Mouse (Mus musculus): Measurements from ENCODE around the gene Ccdc9.
A peak's percentile ranks its signal among the peaks of the same experiment; 100 is the strongest.
"Not testable (repeated sequence)": the region's sequence is repeated elsewhere in the genome, so short reads cannot be mapped to it uniquely, and the experiment has no call there.

Gene Ccdc9

GRCm38 (mm10) chr7:16266593-16266992 is 20.0 kb downstream of the Ccdc9 start:
- DNase-seq: not testable (repeated sequence)

GRCm38 (mm10) chr7:16265856-16266255 is 20.7 kb downstream of the Ccdc9 start:
- DNase-seq: no peak

GRCm38 (mm10) chr7:16263843-16264242 is 22.8 kb downstream of the Ccdc9 start:
- no peak for DNase-seq

GRCm38 (mm10) chr7:16263015-16263787 is 23.4 kb downstream of the Ccdc9 start:
- DNase-seq: peak; percentile 84

- no peak for DNase-seq
Measured at GRCm38 (mm10) chr7:16261097-16261496, 25.5 kb downstream of the Ccdc9 start.

- no peak for DNase-seq
Measured at GRCm38 (mm10) chr7:16259110-16259590, 27.4 kb downstream of the Ccdc9 start, which contains the start of gene C5ar1. Gene C5ar1 (minus strand): TSS chr7:16259540.

- DNase-seq: no peak
Measured at GRCm38 (mm10) chr7:16257830-16258229, 28.8 kb downstream of the Ccdc9 start.

- DNase-seq: not testable (repeated sequence)
Measured at GRCm38 (mm10) chr7:16255963-16256362, 30.6 kb downstream of the Ccdc9 start.

GRCm38 (mm10) chr7:16254195-16254594 is 32.4 kb downstream of the Ccdc9 start:
- DNase-seq: no peak

GRCm38 (mm10) chr7:16250687-16251086 is 35.9 kb downstream of the Ccdc9 start:
- no peak for DNase-seq

- no peak for DNase-seq
Measured at GRCm38 (mm10) chr7:16245958-16246357, 40.6 kb downstream of the Ccdc9 start.

- DNase-seq: no peak
Measured at GRCm38 (mm10) chr7:16244067-16244466, 42.5 kb downstream of the Ccdc9 start, which contains the start of gene C5ar2. Gene C5ar2 (minus strand): TSS chr7:16244154.

GRCm38 (mm10) chr7:16242198-16242597 is 44.4 kb downstream of the Ccdc9 start:
- DNase-seq: no peak

- DNase-seq: no peak
Measured at GRCm38 (mm10) chr7:16241787-16242186, 44.8 kb downstream of the Ccdc9 start.

- DNase-seq: no peak
Measured at GRCm38 (mm10) chr7:16240978-16241303, 45.7 kb downstream of the Ccdc9 start.

- DNase-seq: no peak
Measured at GRCm38 (mm10) chr7:16240281-16240977, 46.2 kb downstream of the Ccdc9 start.

- no peak for DNase-seq
Measured at GRCm38 (mm10) chr7:16239554-16239997, 47.0 kb downstream of the Ccdc9 start.

GRCm38 (mm10) chr7:16229869-16230268 is 56.7 kb downstream of the Ccdc9 start:
- DNase-seq: peak; percentile 74
